Mouse (Mus musculus): ENCODE measurements at regions not wholly inside any gene's neighbourhood (a gene's known extent, or its start where the extent isn't known, plus 50 kb on each side); places are given as distances from the start of the nearest gene placed in this dataset.

DNA sequence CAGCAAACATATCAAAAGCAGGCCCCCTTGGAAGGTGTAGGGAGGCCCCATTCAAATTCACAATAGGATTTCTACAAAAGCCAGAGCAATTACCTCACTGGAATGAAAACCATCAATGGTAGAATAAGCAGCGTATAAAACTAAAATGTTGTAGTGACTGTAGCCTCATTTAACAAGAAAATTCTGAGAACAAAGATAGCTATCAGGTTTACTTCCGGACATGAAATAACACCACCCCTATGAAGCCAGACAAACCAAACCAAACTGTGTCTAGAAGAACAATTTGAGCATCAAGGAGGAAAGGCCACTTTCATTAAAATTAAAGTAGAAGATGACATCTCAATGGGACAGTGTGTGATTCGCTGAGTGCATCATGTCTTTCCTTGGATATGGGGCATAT is 74.9 kb downstream of the Tmsb4x start:
- DNase-seq (ENCODE audit: low spot score) (no peak), ATAC-seq (ENCODE audit: low FRiP score, low TSS enrichment) (no peak)
- Histone ChIP-seq H3K4me3 (ENCODE audit: low read depth, low read length) (no peak overlapping the region), H3K4me1 (replicated peaks; ENCODE audit: control insufficient read depth, insufficient read depth) (no peaks in the 10 kb centered on the region), H3K27me3 (ENCODE audit: control insufficient read depth, insufficient read depth, low read length) (no peaks in the 10 kb centered on the region), H3K27ac (replicated peaks) (no peak overlapping the region), H3K36me3 (ENCODE audit: control insufficient read depth, insufficient read depth, low read length) (no peaks in the 10 kb centered on the region), H3K9me3 (ENCODE audit: control insufficient read depth, low read length) (no peaks in the 10 kb centered on the region), H3K4me2 (replicated peaks; ENCODE audit: low read depth) (no peak overlapping the region), H3K9ac (ENCODE audit: low read length) (no peak overlapping the region)
- TF ChIP-seq EP300 (optimal IDR thresholded peaks at IDR 0.05), result no peak
- TF ChIP-seq CTCF (IDR thresholded peaks at IDR 0.05; ENCODE audit: low read depth), result no peak
- 96% methylated on average over 3 of the region's 3 CpGs for WGBS

- 57% methylated on average over 4 of the region's 4 CpGs for WGBS
- H3K4me3 ChIP-seq (ENCODE audit: low read depth, low read length), result no peak overlapping the region
- TF ChIP-seq CTCF (IDR thresholded peaks at IDR 0.05; ENCODE audit: low read depth) (no peak), EP300 (optimal IDR thresholded peaks at IDR 0.05) (no peak)
- no peak overlapping the region for H3K4me2 ChIP-seq (replicated peaks; ENCODE audit: low read depth)
- H3K36me3 ChIP-seq (ENCODE audit: control insufficient read depth, insufficient read depth, low read length), result no peaks in the 10 kb centered on the region
- DNase-seq (ENCODE audit: low spot score) (no peak), ATAC-seq (ENCODE audit: low FRiP score, low TSS enrichment) (peak; percentile 74)
- no peaks in the 10 kb centered on the region for H3K9me3 ChIP-seq (ENCODE audit: control insufficient read depth, low read length)
- no peaks in the 10 kb centered on the region for H3K27me3 ChIP-seq (ENCODE audit: control insufficient read depth, insufficient read depth, low read length)
- H3K9ac ChIP-seq (ENCODE audit: low read length), result no peak overlapping the region
- H3K4me1 ChIP-seq (replicated peaks; ENCODE audit: control insufficient read depth, insufficient read depth), result no peaks in the 10 kb centered on the region
- no peak overlapping the region for H3K27ac ChIP-seq (replicated peaks)
These were observed 76.1 kb downstream of the Tmsb4x start for GRCm38 (mm10) chrX:167132989-167133395.

DNA sequence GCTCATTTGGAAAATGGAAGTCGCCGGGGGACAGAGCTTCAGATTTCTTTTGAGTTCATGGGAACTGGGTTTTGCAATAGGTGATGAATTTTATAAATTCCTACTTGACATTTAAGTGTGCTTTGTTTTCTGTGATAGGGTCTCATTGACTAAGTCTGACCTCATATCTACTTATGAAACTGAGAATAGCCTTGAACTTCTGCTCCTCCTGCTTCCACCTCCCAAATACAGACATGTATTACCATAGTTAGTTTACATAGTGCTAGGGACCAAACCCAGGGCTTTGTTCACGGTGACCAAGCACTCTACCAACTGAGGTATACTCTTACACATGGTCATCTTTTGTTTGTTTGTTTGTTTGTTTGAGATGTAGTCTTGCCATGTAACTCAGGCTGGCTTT is 77.8 kb downstream of the Tmsb4x start:
- no peaks in the 10 kb centered on the region for H3K9me3 ChIP-seq (ENCODE audit: control insufficient read depth, low read length)
- TF ChIP-seq CTCF (IDR thresholded peaks at IDR 0.05; ENCODE audit: low read depth) (no peak), EP300 (optimal IDR thresholded peaks at IDR 0.05) (no peak)
- WGBS, result 95% methylated on average over 3 of the region's 3 CpGs
- H3K27ac ChIP-seq (replicated peaks), result no peak overlapping the region
- no peak for DNase-seq (ENCODE audit: low spot score)
- H3K4me3 ChIP-seq (ENCODE audit: low read depth, low read length), result no peak overlapping the region
- ATAC-seq (ENCODE audit: low FRiP score, low TSS enrichment), result no peak
- no peaks in the 10 kb centered on the region for H3K36me3 ChIP-seq (ENCODE audit: control insufficient read depth, insufficient read depth, low read length)
- no peak overlapping the region for H3K4me2 ChIP-seq (replicated peaks; ENCODE audit: low read depth)
- H3K27me3 ChIP-seq (ENCODE audit: control insufficient read depth, insufficient read depth, low read length), result no peaks in the 10 kb centered on the region
- H3K4me1 ChIP-seq (replicated peaks; ENCODE audit: control insufficient read depth, insufficient read depth), result no peaks in the 10 kb centered on the region
- H3K9ac ChIP-seq (ENCODE audit: low read length), result no peak overlapping the region

DNA sequence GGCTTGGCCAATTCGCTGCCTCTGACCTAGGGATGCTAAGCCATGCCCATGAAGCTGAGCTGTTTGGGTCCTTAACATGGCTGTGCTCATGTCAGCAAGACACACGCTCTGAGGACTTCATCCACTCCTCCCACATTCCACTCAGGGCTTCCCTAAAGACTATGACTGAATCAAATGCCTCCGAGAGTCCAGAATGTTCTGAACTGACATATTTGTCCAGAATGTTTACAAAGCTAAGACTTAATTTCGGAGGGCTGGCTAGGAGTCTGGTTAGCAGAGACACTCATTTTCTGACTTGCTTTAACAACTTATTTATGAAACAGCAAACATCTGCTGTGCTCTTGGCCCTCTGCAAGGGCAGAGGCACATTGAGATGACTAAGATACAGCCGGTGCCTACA is 78.5 kb downstream of the Tmsb4x start:
- Histone ChIP-seq H3K4me2 (replicated peaks; ENCODE audit: low read depth) (no peak overlapping the region), H3K4me1 (replicated peaks; ENCODE audit: control insufficient read depth, insufficient read depth) (no peaks in the 10 kb centered on the region), H3K9me3 (ENCODE audit: control insufficient read depth, low read length) (no peaks in the 10 kb centered on the region), H3K9ac (ENCODE audit: low read length) (no peak overlapping the region), H3K4me3 (ENCODE audit: low read depth, low read length) (no peak overlapping the region), H3K27ac (replicated peaks) (no peak overlapping the region), H3K36me3 (ENCODE audit: control insufficient read depth, insufficient read depth, low read length) (no peaks in the 10 kb centered on the region), H3K27me3 (ENCODE audit: control insufficient read depth, insufficient read depth, low read length) (no peaks in the 10 kb centered on the region)
- ATAC-seq (ENCODE audit: low FRiP score, low TSS enrichment) (no peak; the same call in 1 of the 2 replicates), DNase-seq (ENCODE audit: low spot score) (no peak)
- TF ChIP-seq CTCF (IDR thresholded peaks at IDR 0.05; ENCODE audit: low read depth) (no peak), EP300 (optimal IDR thresholded peaks at IDR 0.05) (no peak)
- 50% methylated on average over 5 of the region's 5 CpGs for WGBS

DNA sequence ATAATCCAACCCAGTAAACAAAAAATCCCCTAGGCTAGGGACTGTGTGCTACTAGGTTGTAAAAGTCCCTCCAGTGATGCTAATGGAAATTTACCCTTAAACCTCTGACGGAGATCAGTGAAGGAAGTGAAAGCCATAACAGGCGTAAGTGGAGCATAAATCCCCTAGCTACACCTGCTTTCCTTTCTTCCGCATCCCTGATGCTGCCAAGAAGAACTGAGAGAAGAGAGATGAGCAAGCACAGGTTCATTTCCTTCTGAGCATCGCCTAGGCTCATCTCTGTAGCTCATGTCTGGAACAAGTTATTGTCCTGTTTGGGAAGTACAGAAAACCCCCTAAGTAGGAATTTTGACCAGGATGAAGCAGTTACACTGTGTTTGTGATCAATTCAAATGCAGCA is 89.8 kb downstream of the Tmsb4x start:
- H3K27ac ChIP-seq (replicated peaks), result no peak overlapping the region

DNA sequence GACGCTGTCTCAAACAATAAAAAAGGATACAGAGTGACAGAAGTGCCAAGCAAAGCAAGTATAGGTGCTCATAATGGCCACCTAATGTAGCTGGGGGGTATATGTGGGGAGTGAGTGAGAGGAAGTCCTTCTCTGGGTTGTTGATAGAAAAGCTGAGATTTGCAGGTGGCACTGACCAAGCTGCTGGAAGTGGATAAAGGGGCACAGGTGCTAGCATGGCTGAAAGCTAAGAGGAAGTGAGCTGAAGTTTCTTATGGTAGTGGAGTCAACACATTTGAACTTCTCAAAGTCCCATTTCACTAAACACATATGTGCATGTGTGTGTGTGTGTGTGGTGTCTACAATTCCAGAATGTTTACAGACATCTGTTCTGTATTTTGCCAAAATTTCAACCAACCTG is 94.0 kb downstream of the Tmsb4x start:
- H3K4me2 ChIP-seq (replicated peaks; ENCODE audit: low read depth), result no peak overlapping the region
- no peaks in the 10 kb centered on the region for H3K27me3 ChIP-seq (ENCODE audit: control insufficient read depth, insufficient read depth, low read length)
- no peak overlapping the region for H3K9ac ChIP-seq (ENCODE audit: low read length)
- DNase-seq (ENCODE audit: low spot score) (no peak), ATAC-seq (ENCODE audit: low FRiP score, low TSS enrichment) (no peak)
- no peaks in the 10 kb centered on the region for H3K4me1 ChIP-seq (replicated peaks; ENCODE audit: control insufficient read depth, insufficient read depth)
- H3K36me3 ChIP-seq (ENCODE audit: control insufficient read depth, insufficient read depth, low read length), result no peaks in the 10 kb centered on the region
- H3K27ac ChIP-seq (replicated peaks), result no peak overlapping the region
- no peak overlapping the region for H3K4me3 ChIP-seq (ENCODE audit: low read depth, low read length)
- TF ChIP-seq CTCF (IDR thresholded peaks at IDR 0.05; ENCODE audit: low read depth), result no peak
- no peak for TF ChIP-seq EP300 (optimal IDR thresholded peaks at IDR 0.05)
- H3K9me3 ChIP-seq (ENCODE audit: control insufficient read depth, low read length), result no peaks in the 10 kb centered on the region
- WGBS, result 88% methylated on average over 1 of the region's 1 CpGs

More for the DNA sequence above, 89.8 kb downstream of the Tmsb4x start:
- no peaks in the 10 kb centered on the region for H3K36me3 ChIP-seq (ENCODE audit: control insufficient read depth, insufficient read depth, low read length)
- ATAC-seq (ENCODE audit: low FRiP score, low TSS enrichment) (no peak), DNase-seq (ENCODE audit: low spot score) (no peak)
- no peak overlapping the region for H3K4me2 ChIP-seq (replicated peaks; ENCODE audit: low read depth)
- no peaks in the 10 kb centered on the region for H3K4me1 ChIP-seq (replicated peaks; ENCODE audit: control insufficient read depth, insufficient read depth)
- WGBS, result 86% methylated on average over 4 of the region's 4 CpGs
- no peaks in the 10 kb centered on the region for H3K9me3 ChIP-seq (ENCODE audit: control insufficient read depth, low read length)
- no peak overlapping the region for H3K9ac ChIP-seq (ENCODE audit: low read length)
- H3K27me3 ChIP-seq (ENCODE audit: control insufficient read depth, insufficient read depth, low read length), result no peaks in the 10 kb centered on the region
- TF ChIP-seq CTCF (IDR thresholded peaks at IDR 0.05; ENCODE audit: low read depth) (no peak), EP300 (optimal IDR thresholded peaks at IDR 0.05) (no peak)
- H3K4me3 ChIP-seq (ENCODE audit: low read depth, low read length), result no peak overlapping the region

All from stomach, postnatal 0 days (tissue).